Mouse (Mus musculus) MEL (cell line): ENCODE measurements around the gene Map2k1. TPM values are rescaled to one million over a fixed set of nuclear protein-coding genes. Genes with fewer than 3 reads are reported as not detected.

Experiments
- DNase-seq: peaks from one replicate; pipeline ENCODE4 v3.0.0; 2011; ENCODE audit warnings: low read depth, low spot score
- H3K27ac ChIP-seq: 2 replicates; pipeline ENCODE4 v1.5.1; 2012; ENCODE audit warnings: low read depth, mild to moderate bottlenecking, control low read depth, low read length, moderate library complexity; ENCODE audit not compliant: control insufficient read depth
- H3K27me3 ChIP-seq, 2 experiments: fragments of 150-350 bp in 1 of 2; sonication (generic) in 1 of 2; 2 replicates each; pipeline ENCODE4 v1.6.1; 2012; ENCODE audit warnings: low read length in 2 of 2, mild to moderate bottlenecking in 2 of 2, improper control_type of control experiment in 1 of 2, moderate library complexity in 1 of 2; ENCODE audit not compliant: insufficient read depth in 2 of 2, control insufficient read depth in 1 of 2
- H3K36me3 ChIP-seq, 2 experiments: 2 replicates each; pipeline ENCODE4 v1.6.1; 2012 to 2014; ENCODE audit warnings: low read length in 2 of 2, improper control_type of control experiment in 1 of 2, inconsistent platforms in 1 of 2, mild to moderate bottlenecking in 1 of 2; ENCODE audit not compliant: insufficient read depth in 2 of 2, control insufficient read depth in 1 of 2
- H3K4me1 ChIP-seq, 2 experiments: fragments of 150-350 bp in 1 of 2; sonication (generic) in 1 of 2; 2 replicates each; pipeline ENCODE4 v1.6.1; 2012; ENCODE audit warnings: low read length in 2 of 2, improper control_type of control experiment in 1 of 2, mild to moderate bottlenecking in 1 of 2; ENCODE audit not compliant: insufficient read depth in 2 of 2, control insufficient read depth in 1 of 2
- H3K4me3 ChIP-seq, 2 experiments: fragments of 150-350 bp in 1 of 2; sonication (generic) in 1 of 2; 2 replicates each; pipeline ENCODE4 v1.5.1; 2012; ENCODE audit warnings: low read depth in 2 of 2, low read length in 2 of 2, mild to moderate bottlenecking in 2 of 2, moderate library complexity in 2 of 2, control low read depth in 1 of 2, improper control_type of control experiment in 1 of 2; ENCODE audit not compliant: control insufficient read depth in 1 of 2, insufficient read depth in 1 of 2
- H3K79me2 ChIP-seq: 2 replicates; pipeline ENCODE4 v1.6.1; 2012; ENCODE audit warnings: mild to moderate bottlenecking, low read length, moderate library complexity; ENCODE audit not compliant: control insufficient read depth, poor library complexity, insufficient read depth
- H3K9ac ChIP-seq: 2 replicates; pipeline ENCODE4 v1.6.1; 2012; ENCODE audit warnings: low read depth, mild to moderate bottlenecking, control low read depth, low read length, moderate library complexity; ENCODE audit not compliant: control insufficient read depth, poor library complexity, severe bottlenecking
- H3K9me3 ChIP-seq: fragments of 150-350 bp; sonication (generic); replicated peaks from 2 replicates; pipeline ENCODE4 v1.6.1; 2012; ENCODE audit warnings: mild to moderate bottlenecking, low read length, improper control_type of control experiment, moderate library complexity; ENCODE audit not compliant: insufficient read depth
- E2F4 ChIP-seq: IDR thresholded peaks from 2 replicates; pipeline ENCODE4 v1.6.1; 2011; ENCODE audit warnings: low read depth, low read length, improper control_type of control experiment, borderline replicate concordance
- EP300 ChIP-seq, 2 experiments: IDR thresholded peaks; 2 replicates each; pipeline ENCODE4 v1.6.1; 2011; ENCODE audit warnings: improper control_type of control experiment in 2 of 2, low read length in 2 of 2, low read depth in 1 of 2, mild to moderate bottlenecking in 1 of 2
- GABPA ChIP-seq: IDR thresholded peaks from 2 replicates; pipeline ENCODE4 v1.6.1; 2012; ENCODE audit warnings: low read depth, mild to moderate bottlenecking, inconsistent platforms, low read length, improper control_type of control experiment, moderate library complexity
- GATA1 ChIP-seq: IDR thresholded peaks from 2 replicates; pipeline ENCODE4 v1.6.1; 2011; ENCODE audit warnings: low read depth, low read length, improper control_type of control experiment
- JUND ChIP-seq: IDR thresholded peaks from 2 replicates; pipeline ENCODE4 v1.6.1; 2011; ENCODE audit warnings: low read depth, mild to moderate bottlenecking, improper control_type of control experiment, low read length
- KAT2A ChIP-seq: conservative IDR thresholded peaks from 2 replicates; pipeline ENCODE4 v1.6.1; 2012; ENCODE audit warnings: low read depth, low read length, improper control_type of control experiment, inconsistent platforms
- MAX ChIP-seq: IDR thresholded peaks from 2 replicates; pipeline ENCODE4 v1.6.1; 2011; ENCODE audit warnings: low read length, improper control_type of control experiment
- MEF2A ChIP-seq: IDR thresholded peaks from 2 replicates; pipeline ENCODE4 v1.6.1; 2014; ENCODE audit warnings: low read depth, mild to moderate bottlenecking, inconsistent platforms, low read length, improper control_type of control experiment; ENCODE audit not compliant: poor library complexity, insufficient replicate concordance, severe bottlenecking; ENCODE audit errors: extremely low read depth
- MXI1 ChIP-seq: IDR thresholded peaks from 2 replicates; pipeline ENCODE4 v1.6.1; 2011; ENCODE audit warnings: mild to moderate bottlenecking, low read depth, low read length, improper control_type of control experiment
- NELFE ChIP-seq: IDR thresholded peaks from 2 replicates; pipeline ENCODE4 v1.6.1; 2011; ENCODE audit warnings: low read depth, low read length, improper control_type of control experiment
- NRF1 ChIP-seq: IDR thresholded peaks from 2 replicates; pipeline ENCODE4 v1.6.1; 2014; ENCODE audit warnings: low read depth, mild to moderate bottlenecking, inconsistent platforms, low read length, improper control_type of control experiment, moderate library complexity; ENCODE audit not compliant: poor library complexity, insufficient read depth, severe bottlenecking
- POLR2A ChIP-seq, 2 experiments: IDR thresholded peaks; 2 replicates each; pipeline ENCODE4 v1.6.1; 2011 to 2012; ENCODE audit warnings: low read length in 2 of 2, mild to moderate bottlenecking in 2 of 2, control low read depth in 1 of 2, improper control_type of control experiment in 1 of 2, low read depth in 1 of 2, moderate library complexity in 1 of 2; ENCODE audit not compliant: control insufficient read depth in 1 of 2, insufficient read depth in 1 of 2, poor library complexity in 1 of 2
- SIN3A ChIP-seq: IDR thresholded peaks from 2 replicates; pipeline ENCODE4 v1.6.1; 2012; ENCODE audit warnings: low read length, improper control_type of control experiment, inconsistent platforms
- SMC3 ChIP-seq: IDR thresholded peaks from 2 replicates; pipeline ENCODE4 v1.6.1; 2011; ENCODE audit warnings: low read depth, low read length, improper control_type of control experiment
- UBTF ChIP-seq: IDR thresholded peaks from 2 replicates; pipeline ENCODE4 v1.6.1; 2012; ENCODE audit warnings: low read depth, mild to moderate bottlenecking, inconsistent platforms, low read length, improper control_type of control experiment, moderate library complexity, borderline replicate concordance; ENCODE audit not compliant: insufficient read depth
- USF1 ChIP-seq: IDR thresholded peaks from 2 replicates; pipeline ENCODE4 v1.6.1; 2014; ENCODE audit warnings: low read depth, mild to moderate bottlenecking, inconsistent platforms, low read length, improper control_type of control experiment, moderate library complexity
- ZC3H11A ChIP-seq: IDR thresholded peaks from 2 replicates; pipeline ENCODE4 v1.6.1; 2012; ENCODE audit warnings: low read depth, mild to moderate bottlenecking, inconsistent platforms, low read length, improper control_type of control experiment
- ZKSCAN1 ChIP-seq: IDR thresholded peaks from 2 replicates; pipeline ENCODE4 v1.6.1; 2012; ENCODE audit warnings: low read depth, mild to moderate bottlenecking, inconsistent platforms, low read length, improper control_type of control experiment, moderate library complexity
- ZMIZ1 ChIP-seq: IDR thresholded peaks from 2 replicates; pipeline ENCODE4 v1.6.1; 2012; ENCODE audit warnings: low read depth, mild to moderate bottlenecking, inconsistent platforms, low read length, improper control_type of control experiment, moderate library complexity
- polyA plus RNA-seq, 2 experiments: library from polyadenylated mRNA; stranded (reverse) in 1 of 2; unstranded in 1 of 2; fragments of >175 nt in 1 of 2; fragments of >200 nt in 1 of 2; gene quantifications; 2 replicates each; pipeline versions ENCODE4 v1.2.1 to v1.2.4; 2012; ENCODE audit warnings: low replicate concordance in 2 of 2, low read depth in 1 of 2; ENCODE audit not compliant: insufficient read length in 2 of 2, insufficient read depth in 1 of 2, missing spikeins in 1 of 2
- total RNA-seq: library from RNA; depleted of rRNA; stranded (reverse); fragments of 300-350 nt; gene quantifications from 2 replicates; pipeline ENCODE4 v1.2.3, GENCODE M21; 2012

The Map2k1 gene
- total and polyA plus RNA-seq, 3 experiments: 29.2 to 48.0 TPM; not detected in 1

- Histone ChIP-seq H3K9ac (no peak overlapping the region), H3K27me3 (no peaks in the 10 kb centered on the region; a peak in 1 of 4 replicates), H3K36me3 (peaks cover 0 to 4% of the 10 kb centered on the region in 2 experiments; a peak in 1 of 4 replicates), H3K79me2 (no peaks in the 10 kb centered on the region), H3K4me1 (no peaks in the 10 kb centered on the region; a peak in 1 of 4 replicates), H3K9me3 (no peaks in the 10 kb centered on the region), H3K27ac (no peak overlapping the region)
- no peak for DNase-seq
- TF ChIP-seq MXI1 (no peak), USF1 (peak; percentile 31; the same call in 1 of the 2 replicates)
- TF ChIP-seq, all 39 proteins: peak for 1
- no peak overlapping the region for H3K4me3 ChIP-seq
These were observed 11.4 kb upstream of the Map2k1 start for GRCm38 (mm10) chr9:64264813-64265212.

GRCm38 (mm10) chr9:64261023-64261422 lies 7.6 kb upstream of the Map2k1 start:
- Histone ChIP-seq H3K36me3 (peaks cover 0 to 4% of the 10 kb centered on the region in 2 experiments; a peak in 1 of 4 replicates), H3K27me3 (no peaks in the 10 kb centered on the region; a peak in 1 of 4 replicates), H3K27ac (no peak overlapping the region), H3K9me3 (no peaks in the 10 kb centered on the region), H3K4me3 (peak overlapping the region in 1 of 2 experiments; percentile 19; a peak in 1 of 4 replicates), H3K79me2 (no peaks in the 10 kb centered on the region), H3K4me1 (no peaks in the 10 kb centered on the region; a peak in 1 of 4 replicates), H3K9ac (no peak overlapping the region)
- TF ChIP-seq MAX (no peak), GABPA (no peak), GATA1 (no peak), UBTF (no peak), NRF1 (no peak), ZC3H11A (no peak), ZKSCAN1 (no peak), E2F4 (no peak), POLR2A (IDR thresholded peaks at IDR 0.05; ENCODE audit: control insufficient read depth in 1 of 2, insufficient read depth in 1 of 2, low read depth in 1 of 2, low read length in 2 of 2, poor library complexity in 1 of 2) (no peak), MXI1 (no peak)
- DNase-seq: peak; percentile 25

- Histone ChIP-seq H3K27ac (no peak overlapping the region), H3K4me1 (peaks cover 6% of the 10 kb centered on the region in 2 experiments; a peak in 3 of 4 replicates), H3K9ac (no peak overlapping the region), H3K27me3 (no peaks in the 10 kb centered on the region; a peak in 1 of 4 replicates), H3K36me3 (peaks cover 0 to 9% of the 10 kb centered on the region in 2 experiments; a peak in 2 of 4 replicates), H3K4me3 (no peak overlapping the region), H3K9me3 (no peaks in the 10 kb centered on the region), H3K79me2 (no peaks in the 10 kb centered on the region)
- TF ChIP-seq NELFE (no peak), SMC3 (no peak), SIN3A (no peak), EP300 (IDR thresholded peaks at IDR 0.05; ENCODE audit: low read depth in 1 of 2, low read length in 2 of 2) (no peak), ZMIZ1 (no peak), JUND (no peak), KAT2A (no peak), MEF2A (no peak)
- DNase-seq: no peak
These were observed 6.5 kb upstream of the Map2k1 start for GRCm38 (mm10) chr9:64259906-64260305.
